Mouse (Mus musculus): ENCODE results near the gene Pank4. TPM values are rescaled to one million over a fixed set of nuclear protein-coding genes. Genes with fewer than 3 reads are reported as not detected.

Pank4 gene
- total RNA-seq (2021) = 10 to 100 TPM; 41.8 to 43.0 TPM
- long read RNA-seq, experiment 1, transcript Pank4-201 (19 exons, 2,508 nt) = major isoform, 23 of 52 reads
- long read RNA-seq, experiment 1, partial matches to known transcripts = 2 of 52 reads
- long read RNA-seq, experiment 1, other reads (novel, unspliced or antisense) = 27 of 52 reads
- long read RNA-seq, experiment 2, transcript Pank4-201 (19 exons, 2,508 nt) = major isoform, 35 of 69 reads
- long read RNA-seq, experiment 2, partial matches to known transcripts = 3 of 69 reads
- long read RNA-seq, experiment 2, other reads (novel, unspliced or antisense) = 31 of 69 reads

- H3K4me3 ChIP-seq = peak within 1 kb of the TSS; percentile 92
- peak within 1 kb of the TSS; percentile 99 for H3K27ac ChIP-seq
- no peak for TF ChIP-seq CTCF (conservative IDR thresholded peaks at IDR 0.05)
- peak; percentile 88 to 91 for DNase-seq (ENCODE audit: low spot score in 2 of 2)
Measured at GRCm38 (mm10) chr4:154963901-154964580, at the start of gene Pank4. Gene Pank4, plus strand, starts transcription at chr4:154964123.

GRCm38 (mm10) chr4:154914252-154914651 lies 49.7 kb upstream of the Pank4 start:
- no peak for TF ChIP-seq CTCF (conservative IDR thresholded peaks at IDR 0.05)
- Histone ChIP-seq H3K27ac (no peak overlapping the region), H3K4me3 (no peak overlapping the region)
- no peak for DNase-seq (ENCODE audit: low spot score in 2 of 2)

GRCm38 (mm10) chr4:154914707-154915106 lies 49.2 kb upstream of the Pank4 start:
- Histone ChIP-seq H3K27ac (no peak overlapping the region), H3K4me3 (no peak overlapping the region)
- DNase-seq (ENCODE audit: low spot score in 2 of 2) = no peak
- TF ChIP-seq CTCF (conservative IDR thresholded peaks at IDR 0.05) = no peak

GRCm38 (mm10) chr4:154915286-154915685 lies 48.6 kb upstream of the Pank4 start:
- TF ChIP-seq CTCF (conservative IDR thresholded peaks at IDR 0.05) = no peak
- Histone ChIP-seq H3K4me3 (no peak overlapping the region), H3K27ac (no peak overlapping the region)
- no peak for DNase-seq (ENCODE audit: low spot score in 2 of 2)

GRCm38 (mm10) chr4:154916662-154917061 lies 47.3 kb upstream of the Pank4 start:
- no peak overlapping the region for H3K27ac ChIP-seq
- no peak overlapping the region for H3K4me3 ChIP-seq
- DNase-seq (ENCODE audit: low spot score in 2 of 2) = no peak
- no peak for TF ChIP-seq CTCF (conservative IDR thresholded peaks at IDR 0.05)

- TF ChIP-seq CTCF (conservative IDR thresholded peaks at IDR 0.05) = no peak
- no peak overlapping the region for H3K27ac ChIP-seq
- no peak for DNase-seq (ENCODE audit: low spot score in 2 of 2)
- no peak overlapping the region for H3K4me3 ChIP-seq
Measured at GRCm38 (mm10) chr4:154922291-154922690, 41.6 kb upstream of the Pank4 start.

- TF ChIP-seq CTCF (conservative IDR thresholded peaks at IDR 0.05) = no peak
- DNase-seq (ENCODE audit: low spot score in 2 of 2) = no peak
- Histone ChIP-seq H3K4me3 (no peak overlapping the region), H3K27ac (no peak overlapping the region)
Measured at GRCm38 (mm10) chr4:154922931-154923330, 41.0 kb upstream of the Pank4 start.

GRCm38 (mm10) chr4:154925413-154925812 lies 38.5 kb upstream of the Pank4 start:
- Histone ChIP-seq H3K27ac (no peak overlapping the region), H3K4me3 (no peak overlapping the region)
- TF ChIP-seq CTCF (conservative IDR thresholded peaks at IDR 0.05) = peak; percentile 74
- no peak for DNase-seq (ENCODE audit: low spot score in 2 of 2)

- no peak for DNase-seq (ENCODE audit: low spot score in 2 of 2)
- Histone ChIP-seq H3K27ac (peak overlapping the region; percentile 77), H3K4me3 (peak overlapping the region; percentile 17; the same call in 1 of the 2 replicates)
- TF ChIP-seq CTCF (conservative IDR thresholded peaks at IDR 0.05) = no peak
Measured at GRCm38 (mm10) chr4:154926969-154927898, 36.7 kb upstream of the Pank4 start.

GRCm38 (mm10) chr4:154927899-154928337 lies 36.0 kb upstream of the Pank4 start:
- Histone ChIP-seq H3K4me3 (peak overlapping the region; percentile 17; the same call in 1 of the 2 replicates), H3K27ac (peak overlapping the region; percentile 77)
- DNase-seq (ENCODE audit: low spot score in 2 of 2) = no peak
- TF ChIP-seq CTCF (conservative IDR thresholded peaks at IDR 0.05) = no peak

- TF ChIP-seq CTCF (conservative IDR thresholded peaks at IDR 0.05) = no peak
- peak within 1 kb of the TSS; percentile 17; the same call in 1 of the 2 replicates for H3K4me3 ChIP-seq
- no peak for DNase-seq (ENCODE audit: low spot score in 2 of 2)
- peak within 1 kb of the TSS; percentile 77 for H3K27ac ChIP-seq
Measured at GRCm38 (mm10) chr4:154928395-154929087, 35.4 kb upstream of the Pank4 start, which contains the start of gene Tnfrsf14. Gene Tnfrsf14, minus strand, starts transcription at chr4:154928563.

GRCm38 (mm10) chr4:154929088-154929660 lies 34.7 kb upstream of the Pank4 start:
- DNase-seq (ENCODE audit: low spot score in 2 of 2) = no peak
- peak overlapping the region; percentile 77 for H3K27ac ChIP-seq
- no peak for TF ChIP-seq CTCF (conservative IDR thresholded peaks at IDR 0.05)
- H3K4me3 ChIP-seq = no peak overlapping the region
